Mouse (Mus musculus) CD4-positive, CD25-positive, alpha-beta regulatory T cell, adult 2 months (primary cell): ENCODE data around the gene Gas7.

Source experiments
- DNase-seq: peaks from one replicate; pipeline ENCODE4 v3.0.0-alpha.2; 2012; ENCODE audit warnings: low read depth, low spot score

The Gas7 gene

GRCm38 (mm10) chr11:67570947-67571346 is 115.7 kb downstream of the Gas7 start:
- DNase-seq = no peak

- DNase-seq = no peak
These were observed 119.1 kb downstream of the Gas7 start for GRCm38 (mm10) chr11:67574344-67574743.

DNA sequence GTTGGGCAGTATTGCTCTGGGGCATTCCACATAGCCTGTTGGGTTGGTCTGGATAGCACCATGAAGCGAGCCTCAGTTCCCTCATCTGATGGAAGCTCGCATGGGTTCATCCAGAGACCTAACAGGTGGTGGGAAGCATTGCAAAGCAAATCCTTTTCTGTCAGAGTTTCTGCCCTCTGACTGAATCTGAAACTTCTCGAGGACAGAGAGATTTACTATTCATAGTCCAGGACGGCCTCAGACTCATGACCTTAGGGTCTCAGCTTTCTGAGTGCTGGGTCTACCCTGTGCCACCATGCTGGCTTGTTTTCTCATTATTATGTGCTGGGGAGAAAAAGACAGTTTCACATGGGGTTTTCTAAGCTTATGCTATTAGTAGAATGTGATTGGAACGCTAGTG is 122.2 kb downstream of the Gas7 start:
- DNase-seq = no peak

DNA sequence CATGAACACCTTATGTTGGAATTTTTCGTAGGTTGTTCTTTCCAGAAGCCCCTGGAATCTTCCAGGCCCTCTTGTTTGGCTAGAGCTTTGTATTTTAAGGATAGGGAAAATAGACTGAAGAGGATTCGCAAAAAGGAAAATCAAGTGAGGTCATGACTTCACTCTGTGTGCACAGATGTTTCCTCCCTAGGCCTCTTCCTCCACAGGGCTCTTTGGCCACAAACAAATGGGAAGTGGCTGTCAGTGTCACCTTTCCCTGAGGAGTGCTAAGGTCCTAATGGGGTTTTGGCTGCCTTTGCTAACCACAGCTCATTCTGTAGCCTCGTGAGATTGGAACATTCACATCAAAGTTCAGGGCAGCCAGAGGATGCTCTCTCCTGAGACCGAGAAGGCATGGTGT is 122.8 kb downstream of the Gas7 start:
- no peak for DNase-seq

DNA sequence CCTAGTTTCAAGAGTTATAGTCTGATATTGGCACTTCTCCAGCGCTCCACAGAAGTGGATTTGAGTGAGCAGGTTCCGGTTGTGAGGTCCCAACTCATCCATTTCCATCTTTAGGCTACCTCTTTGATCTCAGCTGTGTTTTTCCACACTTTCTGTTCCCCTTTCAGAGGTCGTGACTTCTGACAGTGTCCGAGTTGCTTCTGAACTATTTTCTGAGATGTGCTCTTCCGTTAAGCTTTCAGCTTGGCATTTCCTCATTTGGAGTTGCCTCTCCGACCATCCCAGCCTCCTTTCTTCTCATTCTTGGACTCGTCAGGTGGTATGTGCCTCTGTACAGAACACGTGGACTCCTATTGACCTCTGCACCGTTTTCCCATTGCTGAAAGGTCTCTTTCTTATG is 123.9 kb downstream of the Gas7 start:
- no peak for DNase-seq

- no peak for DNase-seq
These were observed 126.3 kb downstream of the Gas7 start for GRCm38 (mm10) chr11:67581549-67581948.

DNA sequence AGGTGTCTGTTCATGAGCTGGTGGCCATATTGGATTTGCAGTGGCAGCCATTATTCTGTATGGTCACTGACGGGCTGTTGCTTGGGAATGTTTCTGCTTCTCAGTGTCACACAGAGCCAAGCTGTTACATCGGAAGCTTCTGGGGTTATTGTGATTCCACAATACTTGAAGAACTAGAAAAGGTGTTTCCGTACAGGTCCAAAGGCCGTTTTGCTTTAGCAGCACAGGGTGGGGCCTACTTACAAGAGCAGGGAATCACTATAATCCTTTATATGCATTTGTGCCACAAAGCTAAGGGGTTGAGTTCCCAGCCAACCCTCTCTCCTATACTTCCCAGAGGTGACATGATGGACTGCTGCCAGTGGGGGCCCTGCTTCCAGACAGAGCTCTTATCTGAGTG is 127.3 kb downstream of the Gas7 start:
- DNase-seq = no peak

DNA sequence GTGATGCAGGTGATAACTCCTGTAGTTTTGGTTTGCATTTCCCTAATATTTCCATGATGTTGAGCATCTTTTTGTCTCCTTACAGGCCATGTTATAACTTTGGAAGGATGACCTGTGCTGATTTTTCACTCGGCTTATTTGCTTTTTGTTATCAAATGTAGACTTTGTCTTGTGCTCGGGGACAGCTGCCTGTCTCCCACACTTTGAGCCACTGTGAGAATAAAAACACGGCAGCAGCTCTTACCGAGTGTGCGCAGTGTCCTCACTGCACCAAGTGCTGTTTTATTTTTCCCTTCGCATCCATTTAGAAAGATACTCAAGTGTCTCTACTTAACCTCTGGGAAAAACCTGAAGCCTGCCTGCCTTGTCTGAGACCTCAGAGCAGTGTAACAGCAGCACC is 129.8 kb downstream of the Gas7 start:
- no peak for DNase-seq

DNA sequence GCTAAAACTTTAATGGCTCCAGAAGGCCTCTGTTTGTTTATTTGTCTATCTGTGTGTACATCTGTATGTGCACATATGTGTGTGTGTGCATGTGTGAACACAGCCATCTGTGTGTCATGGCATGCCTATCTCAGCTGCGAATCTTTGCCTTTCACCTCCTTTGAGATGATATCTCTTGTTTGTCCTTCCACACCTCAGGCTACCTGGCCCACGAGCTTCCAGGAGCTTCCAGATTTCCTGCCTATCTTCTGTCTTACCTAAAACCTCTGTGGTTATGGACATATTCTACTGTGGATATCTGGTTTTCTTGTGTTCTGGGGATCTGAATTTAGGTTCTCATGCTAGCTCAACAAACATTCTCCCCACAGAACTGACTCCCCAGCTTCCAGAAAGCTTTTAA is 130.4 kb downstream of the Gas7 start:
- DNase-seq = no peak

DNA sequence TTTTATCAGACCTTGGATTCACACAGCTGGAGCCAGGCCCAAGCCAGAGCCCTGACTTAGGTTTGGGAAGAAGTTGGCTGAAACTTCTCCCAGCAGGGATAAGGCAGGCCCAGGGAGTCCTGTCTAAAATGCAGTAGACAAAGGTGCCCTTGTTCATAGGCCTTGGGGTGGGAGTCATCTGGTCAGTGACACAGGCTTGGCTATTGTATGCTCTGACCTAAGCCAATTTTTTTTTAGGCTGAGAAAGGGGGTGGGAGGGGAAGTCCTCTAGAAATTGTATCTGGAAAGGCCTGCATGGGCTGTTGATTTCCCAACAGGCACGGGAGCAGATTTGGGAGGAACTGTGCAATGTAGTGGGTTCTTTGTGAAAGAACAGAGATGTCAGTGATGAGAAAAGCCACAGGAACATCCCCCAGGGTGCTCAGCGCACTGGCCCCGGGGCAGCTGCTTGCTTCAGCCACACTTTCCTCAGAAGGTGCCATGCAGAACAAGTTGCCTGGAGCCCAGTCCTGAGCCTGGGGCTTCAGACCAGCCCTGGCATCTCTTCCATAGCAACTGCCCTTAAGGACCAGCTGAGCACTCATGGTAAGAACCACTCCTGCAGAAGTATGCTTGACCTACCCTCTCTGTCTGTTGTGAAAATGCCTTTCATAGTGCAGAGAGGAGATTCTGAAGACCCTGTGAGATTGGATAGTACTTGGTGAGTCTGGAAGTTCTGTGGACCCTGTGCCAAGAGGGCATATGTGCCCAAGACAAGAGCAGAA is 131.2 kb downstream of the Gas7 start:
- no peak for DNase-seq

DNA sequence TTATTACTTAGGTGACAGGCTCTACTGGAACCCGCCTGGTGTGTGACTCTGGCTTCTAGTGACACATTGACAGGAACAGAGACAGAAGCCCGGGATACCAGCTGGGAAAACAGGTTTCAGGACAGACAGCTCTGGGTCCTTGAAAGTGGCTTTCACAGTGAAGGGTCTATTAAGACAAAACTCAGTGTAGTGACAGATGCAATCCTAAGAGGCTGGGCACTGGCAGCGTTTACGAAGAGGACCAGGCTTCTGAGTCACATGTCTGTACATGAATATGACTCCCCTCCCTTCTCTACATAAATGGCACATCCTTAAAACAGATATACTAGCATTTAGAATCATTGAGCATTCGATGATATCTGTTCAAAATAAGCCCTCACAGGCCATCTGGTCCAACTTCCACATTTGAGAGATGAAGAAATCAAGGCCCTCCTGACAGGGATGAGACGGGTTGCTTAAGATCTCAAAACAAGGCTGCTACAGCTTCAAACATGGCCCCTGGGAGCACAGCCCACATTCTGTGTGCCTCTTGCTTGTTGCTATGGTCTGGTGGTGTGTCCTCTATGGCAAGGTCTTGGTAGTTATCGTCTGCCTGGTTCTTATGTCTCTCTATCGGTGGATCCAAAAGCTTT is 133.1 kb downstream of the Gas7 start:
- no peak for DNase-seq

- DNase-seq = no peak
These were observed 133.6 kb downstream of the Gas7 start for GRCm38 (mm10) chr11:67588828-67589314.

DNA sequence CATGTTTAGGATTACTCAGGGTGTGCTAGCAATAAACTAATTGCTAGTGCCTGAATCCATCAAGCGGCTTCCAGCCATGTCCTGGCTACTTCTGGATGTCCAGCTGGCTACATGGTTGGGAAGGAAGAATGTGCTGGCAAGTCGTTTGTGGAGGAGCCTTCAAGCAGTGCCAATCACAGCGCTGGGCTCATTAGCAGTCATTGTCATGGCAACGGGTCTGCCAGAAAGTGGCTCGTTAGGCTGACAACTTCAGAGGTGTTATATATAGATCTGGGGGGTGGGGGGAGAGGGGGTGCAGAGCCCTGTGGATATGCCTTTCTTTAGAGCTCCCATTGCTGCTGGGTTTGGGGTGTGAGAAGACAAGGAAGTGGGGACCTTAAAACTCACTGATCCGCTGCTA is 141.0 kb downstream of the Gas7 start:
- no peak for DNase-seq

- DNase-seq = no peak
These were observed 141.6 kb downstream of the Gas7 start for GRCm38 (mm10) chr11:67596856-67597255.

DNA sequence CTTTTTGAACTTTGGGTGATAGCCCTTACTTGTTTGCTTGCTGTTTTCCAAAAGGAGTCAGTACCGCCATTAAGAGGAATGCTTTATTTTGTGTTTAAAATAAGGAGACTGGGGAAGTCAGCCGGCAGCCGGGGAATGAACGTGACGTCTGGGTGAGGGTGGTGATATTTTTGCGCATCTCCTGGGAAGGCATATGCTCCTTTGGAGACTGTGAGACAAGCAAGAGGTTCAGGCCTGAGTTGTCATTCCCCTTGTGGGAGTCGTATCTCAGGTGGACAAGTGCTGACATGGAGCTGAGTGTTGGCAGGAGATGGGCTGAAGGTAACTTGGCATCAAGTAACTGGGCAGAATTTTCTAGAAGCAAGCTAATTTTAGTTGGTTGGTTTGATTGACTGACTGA is 142.2 kb downstream of the Gas7 start:
- DNase-seq = no peak

- no peak for DNase-seq
These were observed 143.9 kb downstream of the Gas7 start for GRCm38 (mm10) chr11:67599141-67599540.

GRCm38 (mm10) chr11:67600710-67601430 is 145.6 kb downstream of the Gas7 start:
- DNase-seq = no peak

DNA sequence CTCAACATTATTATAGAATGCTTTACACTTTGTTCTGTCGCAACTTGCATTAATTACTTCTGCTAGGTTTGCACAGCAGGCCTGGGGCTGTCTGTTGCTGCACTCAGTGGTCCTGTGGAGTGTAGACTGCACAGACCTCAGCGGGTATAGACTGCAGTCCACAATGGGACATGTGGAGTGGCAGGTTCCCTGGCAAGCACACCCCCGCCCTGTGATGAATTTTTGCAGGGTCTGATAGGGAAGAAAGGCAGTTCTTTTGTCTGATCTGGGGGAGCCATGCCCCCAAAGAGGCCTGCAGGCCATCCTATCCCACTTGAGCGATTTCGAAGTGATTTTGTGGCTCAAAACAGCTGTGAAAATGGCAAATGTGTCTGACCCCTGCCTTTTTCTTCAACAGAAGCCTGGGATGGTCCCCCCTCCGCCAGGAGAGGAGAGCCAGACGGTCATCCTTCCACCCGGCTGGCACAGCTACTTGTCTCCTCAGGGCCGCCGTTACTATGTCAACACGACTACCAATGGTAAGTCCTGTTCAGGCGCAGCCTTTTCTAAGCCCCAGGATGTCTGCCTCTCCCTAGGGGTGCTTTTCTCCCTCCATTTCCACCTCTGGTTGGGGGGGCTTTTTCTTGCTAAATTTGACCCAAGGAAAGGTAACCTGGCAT is 147.6 kb downstream of the Gas7 start:
- DNase-seq = no peak

DNA sequence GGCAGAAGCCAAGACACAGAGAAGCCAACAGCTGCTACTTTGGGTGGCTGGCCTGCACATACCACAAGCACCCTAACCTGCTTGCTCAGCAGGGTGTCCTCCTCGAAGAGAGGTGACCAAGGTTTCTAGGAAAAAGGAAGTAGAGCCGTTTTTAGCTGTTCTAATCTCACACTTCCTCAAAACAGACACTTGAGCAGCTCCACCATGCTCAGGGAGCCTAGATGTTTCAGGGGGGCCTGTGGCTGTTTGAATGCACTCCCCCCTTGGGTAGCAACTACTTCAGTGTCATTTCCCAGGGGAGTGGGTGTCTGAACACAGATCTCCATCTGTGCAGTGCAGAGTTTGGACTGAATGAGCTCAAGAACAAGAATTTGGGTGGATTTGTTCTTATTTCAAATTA is 149.2 kb downstream of the Gas7 start:
- DNase-seq = no peak

GRCm38 (mm10) chr11:67608114-67608683 is 153.0 kb downstream of the Gas7 start:
- DNase-seq = peak; percentile 1

DNA sequence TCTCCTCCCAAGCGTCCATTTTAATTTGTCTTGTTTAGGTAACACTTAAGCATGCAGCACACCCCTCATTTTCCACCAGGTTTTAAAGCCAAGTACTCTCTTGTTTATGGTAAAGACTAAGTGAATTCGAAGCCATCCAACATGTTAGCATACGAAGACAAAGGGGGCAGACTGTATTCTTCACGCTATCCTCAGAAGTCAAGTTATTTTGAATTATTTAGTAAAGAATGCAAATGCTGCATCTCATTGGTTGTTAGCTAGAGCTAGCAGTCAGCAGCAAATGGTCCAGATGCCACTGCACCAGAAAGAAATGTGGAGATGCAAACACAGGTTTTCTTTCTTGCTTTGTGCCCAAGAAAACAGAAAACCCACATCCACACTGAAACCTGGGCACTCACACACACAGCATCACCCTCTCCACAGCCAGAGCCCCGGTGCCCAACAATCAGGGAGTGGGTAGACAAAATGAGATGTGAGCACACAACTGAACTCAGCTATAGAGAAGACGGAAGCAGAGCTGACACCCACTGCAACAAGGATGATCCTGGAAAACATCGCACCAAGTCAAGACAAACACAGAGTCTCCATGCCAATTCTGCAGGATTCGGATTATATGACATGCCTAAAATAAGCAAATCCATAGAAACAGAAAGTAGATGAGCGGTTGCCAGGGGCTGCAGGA is 157.1 kb downstream of the Gas7 start:
- DNase-seq = no peak
